Mouse (Mus musculus): Measurements from ENCODE around the gene Zfp664.

DNA sequence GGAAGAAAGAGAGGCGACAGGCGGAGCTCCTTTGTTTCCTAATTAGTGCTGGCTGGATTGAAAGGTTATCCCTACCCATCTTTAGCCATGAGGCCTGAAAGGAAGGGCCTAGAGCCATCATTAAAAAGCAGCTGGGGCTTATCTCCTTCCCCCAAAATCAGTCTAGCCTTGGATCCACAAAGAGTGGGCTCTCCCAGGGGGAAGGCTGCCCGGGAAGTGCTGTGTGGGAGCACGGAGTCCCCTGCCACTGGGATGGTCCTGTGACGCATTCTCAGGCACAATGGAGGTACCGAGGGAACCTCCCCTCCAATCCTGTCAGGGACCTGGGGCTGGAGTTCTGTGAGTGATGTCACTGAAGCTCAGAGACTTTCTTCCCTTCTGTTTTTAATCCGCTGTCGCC lies 68.6 kb downstream of the Zfp664 start:
- TF ChIP-seq POLR2A (IDR thresholded peaks at IDR 0.05; ENCODE audit: insufficient read length, low read depth) (no peak), E2F4 (IDR thresholded peaks at IDR 0.05; ENCODE audit: insufficient read depth) (no peak), SRF (IDR thresholded peaks at IDR 0.05; ENCODE audit: control insufficient read depth, insufficient read length, low read depth) (no peak), MAX (IDR thresholded peaks at IDR 0.05; ENCODE audit: low read depth) (no peak), MYOG (IDR thresholded peaks at IDR 0.05; ENCODE audit: control insufficient read depth in 1 of 3, insufficient read depth in 1 of 3, insufficient read length in 2 of 3, low read depth in 2 of 3) (no peak), MYOD1 (IDR thresholded peaks at IDR 0.05; ENCODE audit: control insufficient read depth in 1 of 3, insufficient read length in 2 of 3, low read depth in 2 of 3) (no peak), USF1 (IDR thresholded peaks at IDR 0.05; ENCODE audit: low read depth) (no peak)
